Mouse (Mus musculus) cortical plate, adult 2 months (tissue): ENCODE data around the gene Tomm40.

Experiments used
- CTCF ChIP-seq: fragments of 200-500 bp; IDR thresholded peaks from 2 replicates; pipeline ENCODE4 v1.5.1; 2011; ENCODE audit warnings: mild to moderate bottlenecking, control low read depth, low read length; ENCODE audit not compliant: insufficient read depth; ENCODE audit errors: extremely low read depth
- POLR2A ChIP-seq: fragments of 200-500 bp; IDR thresholded peaks from 2 replicates; pipeline ENCODE4 v1.6.1; 2011; ENCODE audit warnings: mild to moderate bottlenecking, low read length, control low read depth; ENCODE audit not compliant: insufficient read depth; ENCODE audit errors: extremely low read depth

GRCm38 (mm10) chr7:19699827-19700148, 15.4 kb downstream of the Tomm40 start:
- TF ChIP-seq POLR2A = no peak
- TF ChIP-seq CTCF = no peak
